Mouse (Mus musculus) MEL (cell line): Measurements from ENCODE around the gene Gabpa. TPM values are rescaled to one million over a fixed set of nuclear protein-coding genes. Genes with fewer than 3 reads are reported as not detected.

Experiments
- DNase-seq: peaks from one replicate; pipeline ENCODE4 v3.0.0; 2011; ENCODE audit warnings: low read depth, low spot score
- H3K27ac ChIP-seq: 2 replicates; pipeline ENCODE4 v1.5.1; 2012; ENCODE audit warnings: low read depth, mild to moderate bottlenecking, control low read depth, low read length, moderate library complexity; ENCODE audit not compliant: control insufficient read depth
- H3K27me3 ChIP-seq, 2 experiments: fragments of 150-350 bp in 1 of 2; sonication (generic) in 1 of 2; 2 replicates each; pipeline ENCODE4 v1.6.1; 2012; ENCODE audit warnings: low read length in 2 of 2, mild to moderate bottlenecking in 2 of 2, improper control_type of control experiment in 1 of 2, moderate library complexity in 1 of 2; ENCODE audit not compliant: insufficient read depth in 2 of 2, control insufficient read depth in 1 of 2
- H3K36me3 ChIP-seq, 2 experiments: 2 replicates each; pipeline ENCODE4 v1.6.1; 2012 to 2014; ENCODE audit warnings: low read length in 2 of 2, improper control_type of control experiment in 1 of 2, inconsistent platforms in 1 of 2, mild to moderate bottlenecking in 1 of 2; ENCODE audit not compliant: insufficient read depth in 2 of 2, control insufficient read depth in 1 of 2
- H3K4me1 ChIP-seq, 2 experiments: fragments of 150-350 bp in 1 of 2; sonication (generic) in 1 of 2; 2 replicates each; pipeline ENCODE4 v1.6.1; 2012; ENCODE audit warnings: low read length in 2 of 2, improper control_type of control experiment in 1 of 2, mild to moderate bottlenecking in 1 of 2; ENCODE audit not compliant: insufficient read depth in 2 of 2, control insufficient read depth in 1 of 2
- H3K4me3 ChIP-seq, 2 experiments: fragments of 150-350 bp in 1 of 2; sonication (generic) in 1 of 2; 2 replicates each; pipeline ENCODE4 v1.5.1; 2012; ENCODE audit warnings: low read depth in 2 of 2, low read length in 2 of 2, mild to moderate bottlenecking in 2 of 2, moderate library complexity in 2 of 2, control low read depth in 1 of 2, improper control_type of control experiment in 1 of 2; ENCODE audit not compliant: control insufficient read depth in 1 of 2, insufficient read depth in 1 of 2
- H3K79me2 ChIP-seq: 2 replicates; pipeline ENCODE4 v1.6.1; 2012; ENCODE audit warnings: mild to moderate bottlenecking, low read length, moderate library complexity; ENCODE audit not compliant: control insufficient read depth, poor library complexity, insufficient read depth
- H3K9ac ChIP-seq: 2 replicates; pipeline ENCODE4 v1.6.1; 2012; ENCODE audit warnings: low read depth, mild to moderate bottlenecking, control low read depth, low read length, moderate library complexity; ENCODE audit not compliant: control insufficient read depth, poor library complexity, severe bottlenecking
- H3K9me3 ChIP-seq: fragments of 150-350 bp; sonication (generic); replicated peaks from 2 replicates; pipeline ENCODE4 v1.6.1; 2012; ENCODE audit warnings: mild to moderate bottlenecking, low read length, improper control_type of control experiment, moderate library complexity; ENCODE audit not compliant: insufficient read depth
- CHD2 ChIP-seq: IDR thresholded peaks from 2 replicates; pipeline ENCODE4 v1.6.1; 2011; ENCODE audit warnings: low read length, improper control_type of control experiment
- CTCF ChIP-seq, 3 experiments: IDR thresholded peaks in 2 of 3; conservative IDR thresholded peaks in 1 of 3; 2 replicates each; pipeline ENCODE4 v1.5.1; 2011 to 2012; ENCODE audit warnings: low read length in 3 of 3, low read depth in 2 of 3, mild to moderate bottlenecking in 2 of 3, improper control_type of control experiment in 1 of 3, inconsistent platforms in 1 of 3, mixed read lengths in 1 of 3, moderate library complexity in 1 of 3; ENCODE audit not compliant: control insufficient read depth in 1 of 3, insufficient read depth in 1 of 3, poor library complexity in 1 of 3, severe bottlenecking in 1 of 3
- EP300 ChIP-seq, 2 experiments: IDR thresholded peaks; 2 replicates each; pipeline ENCODE4 v1.6.1; 2011; ENCODE audit warnings: improper control_type of control experiment in 2 of 2, low read length in 2 of 2, low read depth in 1 of 2, mild to moderate bottlenecking in 1 of 2
- GABPA ChIP-seq: IDR thresholded peaks from 2 replicates; pipeline ENCODE4 v1.6.1; 2012; ENCODE audit warnings: low read depth, mild to moderate bottlenecking, inconsistent platforms, low read length, improper control_type of control experiment, moderate library complexity
- HCFC1 ChIP-seq: IDR thresholded peaks from 2 replicates; pipeline ENCODE4 v1.6.1; 2012; ENCODE audit warnings: low read depth, mild to moderate bottlenecking, inconsistent platforms, low read length, improper control_type of control experiment, moderate library complexity
- JUND ChIP-seq: IDR thresholded peaks from 2 replicates; pipeline ENCODE4 v1.6.1; 2011; ENCODE audit warnings: low read depth, mild to moderate bottlenecking, improper control_type of control experiment, low read length
- KAT2A ChIP-seq: conservative IDR thresholded peaks from 2 replicates; pipeline ENCODE4 v1.6.1; 2012; ENCODE audit warnings: low read depth, low read length, improper control_type of control experiment, inconsistent platforms
- MXI1 ChIP-seq: IDR thresholded peaks from 2 replicates; pipeline ENCODE4 v1.6.1; 2011; ENCODE audit warnings: mild to moderate bottlenecking, low read depth, low read length, improper control_type of control experiment
- MYB ChIP-seq: IDR thresholded peaks from 2 replicates; pipeline ENCODE4 v1.6.1; 2011; ENCODE audit warnings: mild to moderate bottlenecking, low read depth, low read length, improper control_type of control experiment
- NELFE ChIP-seq: IDR thresholded peaks from 2 replicates; pipeline ENCODE4 v1.6.1; 2011; ENCODE audit warnings: low read depth, low read length, improper control_type of control experiment
- NRF1 ChIP-seq: IDR thresholded peaks from 2 replicates; pipeline ENCODE4 v1.6.1; 2014; ENCODE audit warnings: low read depth, mild to moderate bottlenecking, inconsistent platforms, low read length, improper control_type of control experiment, moderate library complexity; ENCODE audit not compliant: poor library complexity, insufficient read depth, severe bottlenecking
- RCOR1 ChIP-seq: IDR thresholded peaks from 2 replicates; pipeline ENCODE4 v1.6.1; 2012; ENCODE audit warnings: low read depth, mild to moderate bottlenecking, inconsistent platforms, low read length, improper control_type of control experiment
- SMC3 ChIP-seq: IDR thresholded peaks from 2 replicates; pipeline ENCODE4 v1.6.1; 2011; ENCODE audit warnings: low read depth, low read length, improper control_type of control experiment
- TAL1 ChIP-seq: IDR thresholded peaks from 2 replicates; pipeline ENCODE4 v1.6.1; 2012; ENCODE audit warnings: mild to moderate bottlenecking, inconsistent platforms, low read length, moderate library complexity, mixed read lengths
- TBP ChIP-seq: IDR thresholded peaks from 2 replicates; pipeline ENCODE4 v1.8.0; 2011; ENCODE audit warnings: low read depth, low read length, improper control_type of control experiment
- USF1 ChIP-seq: IDR thresholded peaks from 2 replicates; pipeline ENCODE4 v1.6.1; 2014; ENCODE audit warnings: low read depth, mild to moderate bottlenecking, inconsistent platforms, low read length, improper control_type of control experiment, moderate library complexity
- USF2 ChIP-seq, 2 experiments: IDR thresholded peaks; 2 replicates each; pipeline ENCODE4 v1.6.1; 2011 to 2012; ENCODE audit warnings: improper control_type of control experiment in 2 of 2, low read length in 2 of 2, borderline replicate concordance in 1 of 2, inconsistent platforms in 1 of 2, low read depth in 1 of 2, mild to moderate bottlenecking in 1 of 2; ENCODE audit not compliant: insufficient read depth in 1 of 2
- ZMIZ1 ChIP-seq: IDR thresholded peaks from 2 replicates; pipeline ENCODE4 v1.6.1; 2012; ENCODE audit warnings: low read depth, mild to moderate bottlenecking, inconsistent platforms, low read length, improper control_type of control experiment, moderate library complexity
- ZNF384 ChIP-seq: IDR thresholded peaks from 2 replicates; pipeline ENCODE4 v1.6.1; 2012; ENCODE audit warnings: low read depth, mild to moderate bottlenecking, inconsistent platforms, low read length, improper control_type of control experiment
- polyA plus RNA-seq, 2 experiments: library from polyadenylated mRNA; stranded (reverse) in 1 of 2; unstranded in 1 of 2; fragments of >175 nt in 1 of 2; fragments of >200 nt in 1 of 2; gene quantifications; 2 replicates each; pipeline versions ENCODE4 v1.2.1 to v1.2.4; 2012; ENCODE audit warnings: low replicate concordance in 2 of 2, low read depth in 1 of 2; ENCODE audit not compliant: insufficient read length in 2 of 2, insufficient read depth in 1 of 2, missing spikeins in 1 of 2
- total RNA-seq: library from RNA; depleted of rRNA; stranded (reverse); fragments of 300-350 nt; gene quantifications from 2 replicates; pipeline ENCODE4 v1.2.3, GENCODE M21; 2012

Gabpa gene
- total and polyA plus RNA-seq, 3 experiments = 28.7 to 29.2 TPM; not detected in 1

DNA sequence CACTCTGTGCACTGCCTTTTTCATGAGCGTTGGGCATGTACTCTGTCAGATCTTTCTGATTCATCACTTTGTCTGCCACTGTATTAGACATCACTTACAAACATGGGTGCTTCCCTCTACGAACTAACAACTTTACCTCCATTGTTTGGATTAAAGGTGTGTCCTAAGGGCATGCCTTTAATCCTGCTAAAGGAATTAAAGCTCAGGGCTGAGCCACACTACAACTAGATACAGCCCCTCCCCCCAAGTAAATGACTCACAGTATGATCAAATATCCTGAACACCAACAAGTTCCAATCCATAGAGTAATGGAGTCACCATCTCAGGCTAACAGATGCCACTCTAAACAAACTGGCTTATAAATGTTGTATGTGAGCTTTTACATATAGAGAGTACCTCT, 3.9 kb downstream of the Gabpa start:
- no peak overlapping the region for H3K4me3 ChIP-seq
- H3K9me3 ChIP-seq = no peaks in the 10 kb centered on the region
- DNase-seq = no peak
- no peak for TF ChIP-seq MYB
- TF ChIP-seq GABPA = no peak
- no peak for TF ChIP-seq NRF1
- no peak for TF ChIP-seq JUND
- no peak for TF ChIP-seq CHD2
- TF ChIP-seq KAT2A = no peak
- TF ChIP-seq TAL1 = no peak
- no peak for TF ChIP-seq RCOR1
- no peak for TF ChIP-seq USF2 (IDR thresholded peaks at IDR 0.05; ENCODE audit: borderline replicate concordance in 1 of 2, insufficient read depth in 1 of 2, low read depth in 1 of 2, low read length in 2 of 2)
- TF ChIP-seq HCFC1 = no peak
- no peak for TF ChIP-seq USF1
- no peak for TF ChIP-seq TBP
- no peak for TF ChIP-seq EP300 (IDR thresholded peaks at IDR 0.05; ENCODE audit: low read depth in 1 of 2, low read length in 2 of 2)
- TF ChIP-seq MXI1 = no peak
- peaks cover 9 to 14% of the 10 kb centered on the region in 2 experiments for H3K36me3 ChIP-seq
- H3K27me3 ChIP-seq = no peaks in the 10 kb centered on the region
- H3K9ac ChIP-seq = no peak overlapping the region
- H3K4me1 ChIP-seq = no peaks in the 10 kb centered on the region; a peak in 1 of 4 replicates
- no peak overlapping the region for H3K27ac ChIP-seq
- H3K79me2 ChIP-seq = peaks cover 35% of the 10 kb centered on the region

DNA sequence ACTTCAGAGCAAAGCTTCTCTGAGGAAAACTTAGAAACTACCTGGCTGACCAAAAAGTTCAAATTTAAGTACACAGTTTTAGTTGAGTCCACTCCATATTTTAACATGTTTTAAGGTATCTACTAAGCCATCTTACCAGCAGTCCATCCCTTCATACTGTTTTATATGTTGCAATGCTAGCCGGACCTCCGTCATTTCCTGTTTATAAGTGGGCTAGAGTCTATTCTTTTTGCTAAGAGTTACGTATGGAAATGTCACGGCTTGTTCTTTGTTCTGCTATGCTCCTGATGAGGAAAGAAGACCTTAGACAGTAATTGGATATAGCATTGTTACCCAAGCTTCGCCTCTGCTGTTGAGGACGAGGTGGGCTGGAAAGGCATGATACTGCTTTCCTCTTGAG, 18.8 kb downstream of the Gabpa start:
- DNase-seq = no peak
- Histone ChIP-seq H3K27me3 (no peaks in the 10 kb centered on the region), H3K9me3 (no peaks in the 10 kb centered on the region), H3K27ac (no peak overlapping the region), H3K4me3 (no peak overlapping the region), H3K4me1 (no peaks in the 10 kb centered on the region), H3K36me3 (peaks cover 0 to 19% of the 10 kb centered on the region in 2 experiments; a peak in 2 of 4 replicates), H3K79me2 (no peaks in the 10 kb centered on the region), H3K9ac (no peak overlapping the region)
- TF ChIP-seq SMC3 (no peak), NELFE (no peak), CTCF (IDR thresholded peaks at IDR 0.05 in 2 of 3, conservative IDR thresholded peaks at IDR 0.05 in 1 of 3; ENCODE audit: control insufficient read depth in 1 of 3, insufficient read depth in 1 of 3, low read depth in 2 of 3, low read length in 3 of 3, poor library complexity in 1 of 3, severe bottlenecking in 1 of 3) (no peak), KAT2A (no peak), TBP (no peak), ZNF384 (no peak), ZMIZ1 (no peak)
